Mouse (Mus musculus): ENCODE measurements at regions not wholly inside any gene's neighbourhood (a gene's known extent, or its start where the extent isn't known, plus 50 kb on each side); places are given as distances from the start of the nearest gene placed in this dataset.
A peak's percentile ranks its signal among the peaks of the same experiment; 100 is the strongest.

DNA sequence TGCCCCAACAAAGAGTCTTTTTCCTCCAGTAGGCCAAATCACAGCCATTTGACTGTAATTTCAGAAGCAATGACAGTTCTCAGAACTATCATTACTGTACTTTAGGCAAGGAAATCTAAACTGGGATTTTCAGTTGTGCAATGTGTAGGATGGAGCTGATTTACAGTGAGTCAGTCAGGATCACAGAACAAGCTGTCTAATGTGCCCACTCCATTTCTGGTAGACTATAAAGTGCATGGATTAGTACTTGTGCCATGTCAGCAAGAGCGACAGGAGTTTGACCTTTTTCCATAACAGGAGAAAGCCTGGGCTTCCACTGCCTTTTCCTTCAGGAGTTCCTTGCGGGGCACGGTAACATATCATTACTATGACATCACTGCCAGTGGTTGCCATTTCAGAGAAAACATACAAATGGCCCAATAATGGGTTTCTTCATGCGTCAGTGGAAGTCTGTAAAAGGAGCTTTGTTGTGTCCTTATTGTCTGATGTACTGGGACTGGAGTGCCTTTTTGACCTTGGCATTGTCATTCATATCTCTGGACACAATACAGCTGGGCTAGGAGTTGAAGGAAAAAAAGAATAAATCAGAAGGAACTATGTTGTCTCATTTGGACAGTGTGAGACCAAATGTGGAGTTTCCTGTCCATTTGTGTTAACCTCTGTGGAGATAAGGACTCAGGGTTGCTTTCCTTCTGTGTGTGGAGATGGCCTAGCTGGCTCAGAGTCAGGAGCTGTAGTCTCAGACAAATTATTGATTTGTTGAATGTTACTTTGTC, 271.5 kb upstream of the BC052040 start:
- peak in 1 of 2 experiments; percentile 6 for DNase-seq (ENCODE audit: low spot score in 2 of 2)

- no peak for DNase-seq (ENCODE audit: low spot score in 2 of 2)
Measured at GRCm38 (mm10) chr2:115318551-115318950, 263.0 kb upstream of the BC052040 start.

DNA sequence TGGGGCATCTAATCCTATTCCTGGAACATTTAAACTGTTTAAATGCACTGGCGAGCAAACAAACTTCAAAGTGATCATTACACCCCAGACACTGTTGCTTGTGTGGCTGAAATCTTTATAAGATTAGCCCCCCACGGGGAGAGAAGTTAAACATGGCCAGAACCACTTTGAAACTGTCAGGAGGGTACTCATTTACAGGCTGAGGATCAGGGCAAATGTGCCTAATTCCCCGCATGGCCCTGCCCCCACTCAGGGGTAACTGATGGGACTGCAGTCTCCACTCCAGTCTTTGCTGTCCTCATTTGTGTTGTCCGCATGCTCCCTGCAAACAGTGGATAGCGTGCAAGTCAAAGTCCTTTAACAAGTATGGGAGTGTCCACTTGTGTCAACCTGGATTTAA, 258.9 kb upstream of the BC052040 start:
- no peak for DNase-seq (ENCODE audit: low spot score in 2 of 2)

DNA sequence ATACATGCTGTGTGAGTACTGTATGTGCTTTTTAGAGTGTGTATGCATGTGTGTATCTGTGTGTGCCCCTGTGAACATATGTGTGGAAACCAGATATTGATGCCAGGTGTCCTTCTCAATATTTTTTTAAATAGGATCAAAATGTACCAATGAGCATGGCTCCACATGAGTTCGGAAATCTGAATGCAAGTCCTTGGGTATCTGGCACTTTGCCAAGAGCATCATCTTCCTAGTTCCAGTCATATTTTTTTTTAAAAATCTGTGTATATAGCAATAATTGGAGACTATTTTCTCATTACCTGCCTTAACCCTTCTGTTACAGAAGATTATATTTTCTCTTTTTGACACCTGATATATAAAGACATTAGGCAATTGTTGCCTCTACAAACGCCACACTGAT, 255.0 kb upstream of the BC052040 start:
- DNase-seq (ENCODE audit: low spot score in 2 of 2), result no peak

GRCm38 (mm10) chr2:115338178-115338577, 243.3 kb upstream of the BC052040 start:
- DNase-seq (ENCODE audit: low spot score in 2 of 2), result no peak

DNA sequence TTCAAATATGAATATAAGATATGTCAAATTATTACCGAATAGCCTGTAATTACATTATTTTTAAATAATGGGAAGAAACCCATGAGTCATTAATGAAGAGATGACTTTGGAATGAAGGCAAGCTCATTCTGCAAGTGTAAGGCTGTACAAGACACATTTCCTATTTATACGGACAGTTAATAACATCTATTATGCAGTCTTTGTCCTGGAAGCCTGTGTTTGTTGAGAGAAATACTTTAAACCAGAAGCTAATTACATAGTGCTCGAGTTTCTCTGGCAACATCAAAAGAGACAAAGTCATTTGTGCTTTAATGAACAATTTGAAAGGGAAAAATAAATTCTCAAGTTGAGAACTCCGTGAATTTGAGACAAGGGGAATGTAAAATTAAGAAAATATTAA, 242.5 kb upstream of the BC052040 start:
- no peak for DNase-seq (ENCODE audit: low spot score in 2 of 2)

DNA sequence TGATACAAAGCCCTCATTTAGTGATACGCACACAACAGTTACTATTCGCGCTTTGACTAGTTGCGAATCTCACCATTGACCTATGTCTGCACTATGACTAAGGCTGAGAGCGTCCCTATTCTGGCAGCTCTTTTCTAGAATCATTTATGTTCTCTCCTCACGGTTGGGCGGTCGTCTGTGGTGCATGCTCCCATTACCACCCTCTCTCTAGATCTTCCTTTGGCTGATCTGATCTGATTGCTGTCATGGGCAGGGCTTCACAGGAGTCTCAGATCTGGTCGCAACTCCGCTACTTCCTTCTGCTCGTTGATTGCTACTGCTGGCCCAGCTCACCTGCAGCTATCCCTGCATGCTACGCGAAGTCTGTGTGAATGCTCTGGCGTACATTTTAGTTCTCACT, 239.2 kb upstream of the BC052040 start:
- DNase-seq (ENCODE audit: low spot score in 2 of 2), result no peak

GRCm38 (mm10) chr2:115346551-115346950, 235.0 kb upstream of the BC052040 start:
- no peak for DNase-seq (ENCODE audit: low spot score in 2 of 2)

DNA sequence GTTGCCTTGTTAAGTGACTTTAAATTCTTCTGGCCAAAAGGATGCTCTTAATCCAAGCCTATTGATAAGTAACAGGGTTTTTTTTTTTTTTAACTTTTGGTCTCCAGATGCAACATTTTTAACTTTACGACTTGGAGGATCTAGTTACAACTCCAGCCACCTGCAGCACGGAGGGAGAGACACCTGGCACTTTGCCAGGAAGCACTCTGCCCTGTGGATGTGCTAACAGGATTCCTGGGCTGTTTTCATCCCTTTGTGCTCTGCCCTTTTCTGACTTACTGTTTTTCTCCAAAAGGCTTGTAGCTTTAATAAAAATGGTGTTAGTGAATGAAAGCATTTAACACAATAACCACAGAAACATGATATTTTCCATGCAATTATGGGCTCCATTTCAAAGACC, 233.3 kb upstream of the BC052040 start:
- no peak for DNase-seq (ENCODE audit: low spot score in 2 of 2)

- no peak for DNase-seq (ENCODE audit: low spot score in 2 of 2)
Measured at GRCm38 (mm10) chr2:115371072-115371471, 210.4 kb upstream of the BC052040 start.

GRCm38 (mm10) chr2:115375336-115375735, 206.2 kb upstream of the BC052040 start:
- no peak for DNase-seq (ENCODE audit: low spot score in 2 of 2)

GRCm38 (mm10) chr2:115384414-115385180, 196.9 kb upstream of the BC052040 start:
- no peak for DNase-seq (ENCODE audit: low spot score in 2 of 2)

GRCm38 (mm10) chr2:115385207-115386168, 196.0 kb upstream of the BC052040 start:
- DNase-seq (ENCODE audit: low spot score in 2 of 2), result peak; percentile 2 to 14

DNA sequence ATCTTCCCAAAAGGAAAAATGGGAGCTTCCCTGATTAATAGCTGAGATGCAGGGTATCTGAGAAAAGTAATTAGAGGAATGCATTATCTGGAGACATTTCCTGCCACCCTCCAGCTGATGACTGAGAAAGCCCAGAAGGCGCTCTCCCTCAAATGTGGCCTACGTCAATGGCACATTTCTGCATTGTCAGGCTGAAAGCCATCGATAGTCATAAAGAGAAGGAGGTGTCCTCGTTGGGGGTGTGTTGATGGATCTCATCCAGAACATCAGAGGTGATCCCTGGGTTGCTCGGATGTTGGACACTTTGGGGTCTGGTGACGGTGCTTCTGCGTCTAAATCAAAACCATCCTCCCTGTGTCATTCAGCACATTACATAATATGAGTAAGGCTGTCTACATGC, 189.9 kb upstream of the BC052040 start:
- DNase-seq (ENCODE audit: low spot score in 2 of 2), result no peak

- DNase-seq (ENCODE audit: low spot score in 2 of 2), result no peak
Measured at GRCm38 (mm10) chr2:115392082-115392762, 189.3 kb upstream of the BC052040 start.

DNA sequence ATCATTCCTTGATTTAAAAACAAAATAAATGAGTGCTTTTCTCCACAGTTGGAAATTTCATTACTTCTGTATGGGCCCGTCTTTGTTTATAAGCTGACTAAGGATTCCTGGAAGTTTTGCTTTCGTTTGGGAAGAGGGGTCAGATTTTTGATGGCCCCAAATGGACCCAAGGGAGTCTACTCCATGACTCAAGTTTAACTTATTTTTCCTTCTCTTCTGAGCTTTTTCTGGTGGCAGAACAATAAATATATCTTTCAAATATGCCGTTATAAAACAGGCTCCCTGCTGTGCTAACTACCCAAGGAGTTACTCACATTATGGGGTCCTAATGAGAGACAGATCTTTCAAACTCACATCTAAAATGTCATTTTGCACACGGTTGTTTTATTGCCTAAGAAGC, 187.4 kb upstream of the BC052040 start:
- no peak for DNase-seq (ENCODE audit: low spot score in 2 of 2)

DNA sequence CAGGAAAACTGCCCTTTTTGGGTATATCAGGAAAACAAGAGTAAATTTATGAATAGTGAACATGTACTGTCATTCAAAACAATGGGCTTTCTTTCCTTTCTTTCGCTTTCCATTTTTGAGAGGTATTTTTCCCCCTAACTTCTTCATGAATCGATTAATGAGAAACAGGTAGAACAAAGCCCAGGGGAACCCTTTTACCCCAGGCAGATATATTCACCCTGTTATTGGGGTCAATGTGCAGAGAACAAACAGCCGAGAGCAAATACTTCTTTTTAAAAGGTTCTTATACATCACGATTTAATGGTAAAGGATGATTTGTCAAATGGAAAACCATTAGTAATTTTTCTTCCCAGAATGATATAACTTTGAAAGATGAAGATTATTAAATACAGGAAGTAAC, 183.0 kb upstream of the BC052040 start:
- no peak for DNase-seq (ENCODE audit: low spot score in 2 of 2)

GRCm38 (mm10) chr2:115399107-115399740, 182.3 kb upstream of the BC052040 start:
- no peak for DNase-seq (ENCODE audit: low spot score in 2 of 2)

- DNase-seq (ENCODE audit: low spot score in 2 of 2), result no peak
Measured at GRCm38 (mm10) chr2:115399987-115400550, 181.4 kb upstream of the BC052040 start.

DNA sequence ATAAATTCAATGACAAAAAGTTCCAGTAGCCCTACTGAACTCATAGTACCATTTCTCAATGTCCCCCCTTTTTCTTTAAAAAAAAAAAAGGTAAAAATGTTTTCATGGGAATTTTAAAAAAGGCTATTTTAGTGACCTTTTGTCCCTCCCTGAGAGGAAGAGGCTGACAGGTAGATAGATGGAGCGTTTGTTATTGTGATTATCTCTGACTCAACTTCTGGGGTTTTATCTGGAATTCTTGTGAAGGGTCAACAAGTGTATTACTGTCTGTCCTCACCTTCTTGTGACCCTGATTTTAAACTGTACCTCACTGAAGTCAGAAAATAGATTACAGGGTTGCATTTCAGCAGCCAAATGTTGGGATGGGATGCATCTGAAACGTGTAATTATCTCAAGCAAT, 179.3 kb upstream of the BC052040 start:
- no peak for DNase-seq (ENCODE audit: low spot score in 2 of 2)

DNA sequence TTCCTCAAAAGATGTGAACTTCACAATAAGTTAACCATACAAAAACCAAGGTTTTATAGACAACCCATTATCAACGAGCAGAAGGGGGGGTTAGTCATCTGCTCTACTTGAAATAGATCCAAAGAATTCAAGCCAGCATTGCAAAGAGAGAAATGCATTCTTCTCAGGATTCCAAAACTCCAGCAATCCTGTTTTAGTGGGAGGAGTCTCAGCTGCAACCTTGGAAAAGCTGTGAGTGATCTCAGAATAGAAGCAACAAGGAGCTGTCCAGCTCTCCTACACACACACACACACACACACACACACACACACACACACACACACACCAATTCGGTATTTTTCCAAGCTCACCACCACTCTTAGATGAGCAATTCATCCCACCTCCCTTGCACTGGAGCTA, 149.0 kb upstream of the BC052040 start:
- peak; percentile 4 to 46 for DNase-seq (ENCODE audit: low spot score in 2 of 2)

Measured in frontal cortex, postnatal 36 days (tissue).